Mouse (Mus musculus) kidney, adult 11 months (tissue): ENCODE data around the gene Hmg20b.

Experiments
- DNase-seq: peaks from one replicate; pipeline ENCODE4 v3.0.0; 2022

Hmg20b gene

DNA sequence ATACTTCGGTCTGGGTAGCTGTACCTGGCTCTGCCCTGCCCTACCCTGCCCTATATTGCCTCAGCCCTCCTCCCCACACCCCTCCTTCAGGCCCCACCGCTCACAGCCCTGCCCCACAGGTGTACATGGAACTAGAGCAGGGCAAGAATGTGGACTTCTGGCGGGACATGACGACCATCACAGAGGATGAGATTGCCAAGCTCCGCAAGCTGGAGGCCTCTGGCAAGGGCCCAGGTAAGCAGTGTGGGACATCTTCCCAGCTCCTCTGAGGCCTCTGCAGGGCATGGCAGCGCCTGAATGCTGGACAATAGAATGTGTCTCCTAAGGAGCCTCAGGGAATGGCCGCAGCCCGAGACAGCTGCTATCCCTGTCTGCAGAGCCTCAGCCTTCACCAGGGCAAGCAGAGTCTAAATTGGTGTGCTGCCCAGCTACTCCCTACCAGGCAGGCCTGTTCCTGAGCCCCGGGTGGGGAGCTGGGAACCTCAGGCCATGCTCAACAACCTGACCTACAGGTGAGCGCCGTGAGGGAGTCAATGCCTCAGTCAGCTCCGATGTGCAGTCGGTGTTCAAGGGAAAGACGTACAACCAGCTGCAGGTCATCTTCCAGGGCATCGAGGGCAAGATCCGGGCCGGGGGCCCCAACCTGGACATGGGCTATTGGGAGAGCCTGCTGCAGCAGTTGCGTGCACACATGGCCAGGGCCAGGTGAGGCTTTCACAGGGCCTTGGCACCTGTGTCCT is 26.3 kb downstream of the Hmg20b start:
- DNase-seq: no peak

DNA sequence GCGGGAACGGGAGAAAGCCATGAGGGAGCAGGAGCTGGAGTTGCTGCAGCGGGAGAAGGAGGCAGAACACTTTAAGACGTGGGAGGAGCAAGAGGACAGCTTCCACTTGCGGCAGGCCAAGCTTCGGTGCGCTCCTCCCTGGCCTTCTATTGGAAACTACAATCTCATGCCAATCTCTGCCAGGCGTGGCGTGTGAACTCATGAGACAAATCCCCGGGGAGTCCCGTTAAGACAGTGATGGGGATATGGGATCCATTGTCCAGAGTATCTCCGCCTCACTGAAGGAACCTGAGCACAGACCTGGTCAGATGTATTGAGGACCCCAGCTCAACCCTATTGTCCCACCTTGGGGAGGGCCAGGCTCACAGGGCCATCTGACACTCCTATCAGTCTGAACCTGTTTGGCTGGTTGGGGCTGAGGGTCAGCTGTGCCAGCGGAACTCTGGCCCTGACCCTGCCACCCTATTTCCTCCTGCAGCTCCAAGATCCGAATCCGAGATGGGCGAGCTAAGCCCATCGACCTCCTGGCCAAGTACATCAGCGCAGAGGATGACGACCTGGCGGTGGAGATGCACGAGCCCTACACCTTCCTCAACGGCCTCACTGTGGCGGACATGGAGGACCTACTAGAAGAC is 27.0 kb downstream of the Hmg20b start:
- DNase-seq: no peak

DNA sequence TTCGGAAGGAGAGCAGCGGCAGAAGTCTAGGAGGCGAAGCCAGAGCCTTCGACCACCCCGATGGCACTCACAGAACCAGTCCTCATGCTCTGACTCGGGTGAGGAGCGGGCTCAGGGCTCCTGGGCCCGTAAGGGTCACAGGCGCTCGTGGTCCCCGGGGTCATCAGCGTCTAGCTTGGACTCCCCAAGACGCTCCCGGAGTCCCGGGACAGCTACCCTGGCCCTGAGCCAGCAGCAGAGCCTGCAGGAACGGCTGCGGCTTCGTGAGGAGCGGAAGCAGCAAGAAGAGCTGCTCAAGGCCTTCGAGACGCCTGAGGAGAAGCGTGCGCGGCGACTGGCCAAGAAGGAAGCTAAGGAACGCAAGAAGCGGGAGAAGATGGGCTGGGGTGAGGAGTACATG is 27.8 kb downstream of the Hmg20b start:
- DNase-seq: no peak

DNA sequence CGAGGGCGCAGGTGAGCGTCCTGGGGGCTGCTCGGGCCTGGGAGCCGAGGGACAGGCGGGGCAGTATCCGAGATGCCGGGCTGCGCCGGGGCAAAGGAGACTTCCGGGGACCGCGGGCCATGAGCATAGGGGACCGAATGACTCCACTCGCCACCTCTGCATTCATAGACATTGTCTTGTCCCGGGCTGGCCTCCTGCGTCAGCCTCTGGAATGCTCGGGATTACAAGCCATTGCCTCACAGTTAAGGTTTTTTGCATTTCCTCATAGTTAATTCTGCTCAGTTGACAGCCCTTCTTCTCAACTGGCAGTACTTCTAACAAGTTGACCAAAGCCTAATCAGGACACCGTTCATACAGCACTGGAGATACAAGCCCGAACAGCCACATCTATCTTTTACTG is 28.8 kb downstream of the Hmg20b start:
- no peak for DNase-seq

DNA sequence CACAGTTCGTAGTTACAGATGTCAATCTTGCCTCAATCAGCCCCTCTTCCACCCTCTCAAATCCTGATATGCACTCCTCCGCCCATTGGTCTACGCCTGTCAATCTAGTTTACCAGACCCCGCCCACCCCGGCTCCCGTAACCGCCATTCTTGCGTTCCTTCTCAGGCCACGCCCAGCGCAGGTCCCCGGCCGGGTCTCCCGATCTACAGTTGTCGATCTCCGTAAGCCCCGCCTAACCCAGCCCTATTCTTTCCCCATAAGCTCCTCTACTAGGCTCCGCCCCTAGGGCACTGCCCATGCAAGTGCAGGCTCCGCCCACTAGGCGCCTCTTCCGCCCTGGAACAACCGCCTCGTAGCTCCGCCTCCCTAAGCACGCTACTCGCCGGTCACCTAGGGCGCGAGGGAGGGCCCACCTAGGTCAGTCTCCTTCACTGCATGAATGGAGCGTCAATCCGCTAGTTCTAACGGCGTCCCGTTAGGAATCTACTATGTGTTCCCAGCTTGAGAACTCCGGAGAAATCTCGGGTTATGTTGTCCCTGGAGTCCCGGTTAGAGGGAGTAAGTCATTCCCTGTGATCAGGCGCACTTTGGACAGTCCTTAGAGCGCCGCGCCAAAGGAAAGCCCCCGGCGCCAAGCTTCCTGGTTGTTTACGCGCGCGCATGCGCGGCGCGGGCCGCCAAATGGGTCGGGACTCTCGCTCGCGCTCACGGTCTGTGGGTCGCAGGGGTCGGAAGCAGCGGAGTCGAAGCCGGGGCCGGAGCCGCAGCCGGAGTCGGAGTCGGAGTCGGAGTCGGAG is 29.5 kb downstream of the Hmg20b start, which contains the start of gene Cactin:
TSS of gene Cactin (plus strand) at position 554 of the 798 bp plus-strand sequence.
- DNase-seq: peak; percentile 100

DNA sequence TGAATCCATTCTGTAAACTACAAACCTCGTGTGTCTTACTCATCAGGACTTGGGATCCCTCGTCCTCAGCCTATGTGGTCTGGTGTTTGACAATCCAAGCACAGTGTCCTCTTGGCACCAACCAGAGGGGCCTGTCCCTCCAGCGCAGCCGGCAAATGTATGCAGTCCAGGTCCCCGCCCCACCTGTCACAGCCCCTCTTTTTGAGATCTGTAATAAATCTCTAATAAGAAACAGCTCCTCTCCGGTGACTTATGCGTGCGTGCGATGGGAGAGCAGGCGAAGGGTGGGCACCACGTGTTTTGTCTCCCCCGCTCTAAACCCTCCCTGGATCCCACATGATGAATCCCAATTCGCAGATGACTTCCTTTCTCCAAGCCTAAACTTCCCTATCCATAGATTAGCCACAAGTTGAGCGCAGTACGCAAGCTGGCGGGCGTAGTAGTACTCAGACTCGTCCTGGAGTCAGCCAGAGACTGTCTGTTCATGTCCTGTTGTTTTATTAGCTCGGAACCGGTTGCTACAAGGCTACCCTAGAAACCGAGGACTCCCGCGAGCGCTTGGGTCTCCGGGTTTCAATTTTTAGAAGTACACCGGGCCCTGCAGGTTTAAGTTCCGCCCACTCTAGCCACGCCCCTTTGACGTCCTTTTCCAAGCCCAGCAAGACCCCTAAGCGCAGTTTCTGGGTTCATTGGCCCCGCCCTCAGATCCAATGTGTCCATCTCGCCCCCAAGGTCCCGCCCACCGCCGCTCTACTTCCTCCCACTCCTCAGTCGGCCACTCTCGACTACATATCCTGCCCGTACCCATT is 30.3 kb downstream of the Hmg20b start:
- peak; percentile 56 for DNase-seq

DNA sequence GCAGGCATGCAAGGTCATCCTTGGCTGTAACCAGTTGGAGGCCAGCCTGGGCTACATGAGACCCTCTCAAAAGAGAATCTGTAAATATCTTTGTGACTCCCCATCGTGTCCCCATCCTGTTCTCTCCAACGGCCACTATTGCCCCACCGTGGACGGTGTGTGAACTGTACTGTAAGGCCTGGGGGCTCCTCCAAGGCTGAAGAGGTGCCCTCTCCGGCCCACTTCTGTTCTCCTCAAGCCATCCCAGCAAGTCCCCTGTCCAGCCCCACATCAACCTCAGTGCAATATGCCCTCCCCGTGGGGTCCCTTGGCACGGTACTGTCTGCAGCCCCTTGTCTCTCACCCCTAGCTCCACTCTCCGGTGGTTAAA is 31.0 kb downstream of the Hmg20b start:
- DNase-seq: no peak

DNA sequence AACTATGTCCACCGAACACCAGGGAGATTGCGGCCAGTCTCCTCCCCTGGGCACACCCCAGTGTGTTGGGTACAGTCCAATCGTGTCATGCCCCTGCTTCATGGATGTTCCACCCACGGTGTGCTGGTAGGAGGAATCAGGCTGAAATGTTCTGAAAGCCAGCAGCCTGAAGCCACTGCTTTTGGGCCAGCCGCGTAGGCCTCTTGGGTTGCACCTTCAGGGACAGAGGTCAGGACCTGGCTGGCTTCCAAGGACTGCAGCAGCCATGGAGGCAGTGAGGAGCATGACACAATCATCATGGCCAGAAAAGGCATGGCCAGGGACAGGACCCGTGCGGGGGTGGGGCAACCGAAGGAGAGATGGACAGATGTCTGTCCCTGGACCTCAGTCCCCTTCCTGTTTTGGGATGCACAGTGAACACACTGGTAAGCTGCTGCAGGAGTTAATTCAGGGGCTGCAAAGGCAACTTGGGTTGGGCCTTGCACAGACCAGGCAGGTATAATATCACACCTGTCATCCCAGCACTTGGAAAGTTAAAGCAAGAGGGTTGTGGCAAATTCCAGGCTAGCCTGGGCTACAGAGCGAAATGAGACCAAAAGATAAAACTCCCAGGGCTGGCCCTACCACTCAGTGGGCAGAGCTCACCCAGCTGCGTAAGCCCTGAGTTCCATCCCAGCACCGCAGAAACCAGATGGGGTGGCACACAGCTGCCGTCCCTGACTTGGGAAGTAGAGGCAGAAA is 31.5 kb downstream of the Hmg20b start:
- DNase-seq: peak; percentile 49

DNA sequence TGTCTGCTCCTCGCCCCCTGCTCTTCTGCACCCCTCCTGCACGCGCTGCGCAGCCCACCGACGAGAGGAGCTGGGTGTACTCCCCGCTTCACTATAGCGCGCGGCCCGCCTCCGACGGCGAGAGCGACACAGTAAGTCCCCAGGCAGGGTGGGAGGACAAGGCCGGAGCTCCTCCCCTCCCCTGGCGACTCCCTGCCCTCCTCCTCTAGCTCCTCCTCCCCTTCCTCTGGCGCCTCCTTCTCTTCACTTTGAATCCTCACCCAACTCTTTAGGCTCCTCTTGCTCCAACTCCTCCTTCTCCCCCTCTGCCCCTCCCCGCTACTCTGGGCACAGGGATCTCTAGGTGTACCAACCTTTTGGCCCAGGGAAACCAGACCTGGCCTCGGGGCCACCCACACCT is 33.0 kb downstream of the Hmg20b start:
- DNase-seq: peak; percentile 78

DNA sequence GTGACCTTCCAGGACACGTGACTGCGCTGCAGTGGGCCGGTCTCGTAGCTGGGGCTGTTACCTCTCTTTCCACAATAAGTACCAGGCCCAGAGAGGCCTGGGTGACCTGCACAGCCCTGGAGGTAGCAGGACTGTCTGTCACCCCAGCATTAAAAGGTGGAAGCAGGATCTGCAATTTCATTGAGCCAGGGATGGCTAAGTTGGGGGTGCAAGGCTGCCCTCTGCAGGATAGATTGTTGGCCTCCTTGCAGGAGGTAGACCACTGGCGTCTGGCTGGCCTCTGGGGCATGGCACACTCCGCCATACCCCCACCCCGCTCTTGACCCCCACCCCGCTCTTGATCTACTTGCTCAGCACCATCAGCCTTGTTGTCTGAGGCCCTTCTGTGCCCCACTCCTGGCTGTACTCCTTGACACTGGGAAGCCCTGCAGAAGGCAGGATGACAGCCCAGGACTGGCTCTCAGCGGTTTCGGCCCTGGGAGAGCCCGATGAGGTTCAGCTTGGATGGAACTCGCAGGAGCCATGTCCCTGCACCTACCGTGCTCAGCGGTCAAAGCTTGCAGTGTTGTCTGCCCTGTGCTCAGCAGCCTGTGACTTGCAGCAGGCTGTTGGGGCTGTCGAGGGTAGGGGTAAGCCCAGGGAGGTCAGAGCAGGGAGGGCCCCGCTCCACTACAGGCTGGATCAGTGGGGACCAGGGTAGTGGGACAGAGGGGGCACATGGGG is 33.8 kb downstream of the Hmg20b start:
- no peak for DNase-seq

DNA sequence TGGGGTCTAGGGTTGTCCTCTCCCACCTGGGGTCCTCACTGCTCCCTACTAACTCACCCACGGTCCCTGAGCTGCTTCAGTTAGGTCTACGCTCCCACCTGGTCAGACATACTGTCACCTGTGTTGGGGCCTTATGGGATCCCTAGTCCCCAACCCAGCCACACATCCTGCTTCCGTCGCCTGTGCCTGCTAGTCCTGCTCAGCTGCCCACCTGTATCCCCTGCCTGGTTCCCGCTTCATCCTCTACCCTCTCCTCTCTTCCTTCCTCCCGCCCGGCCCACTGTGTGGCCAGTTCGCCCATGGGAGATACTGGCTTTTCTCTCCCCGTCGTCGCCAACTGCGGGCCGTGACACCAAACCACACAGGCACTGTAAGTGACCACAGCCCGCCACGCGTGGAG is 34.7 kb downstream of the Hmg20b start:
- DNase-seq: no peak

DNA sequence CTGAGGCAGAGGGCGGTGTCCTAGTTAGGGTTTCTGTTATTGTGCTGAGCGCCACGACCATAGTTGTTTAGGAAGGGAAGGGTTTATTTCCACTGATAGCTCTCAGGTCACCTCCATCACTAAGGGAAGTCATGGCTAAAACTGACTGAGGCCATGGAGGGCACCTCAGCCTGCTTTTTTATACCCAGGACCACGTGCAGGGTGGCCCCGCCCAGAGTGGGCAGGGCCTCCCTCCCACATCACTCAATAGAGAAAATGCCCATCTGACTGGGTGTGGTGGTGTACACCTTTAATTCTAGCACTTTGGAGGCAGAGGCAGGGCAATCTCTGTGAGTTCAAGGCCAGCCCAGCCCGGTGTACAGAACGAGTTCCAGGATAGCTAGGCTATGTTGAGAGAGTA is 36.1 kb downstream of the Hmg20b start:
- DNase-seq: no peak

DNA sequence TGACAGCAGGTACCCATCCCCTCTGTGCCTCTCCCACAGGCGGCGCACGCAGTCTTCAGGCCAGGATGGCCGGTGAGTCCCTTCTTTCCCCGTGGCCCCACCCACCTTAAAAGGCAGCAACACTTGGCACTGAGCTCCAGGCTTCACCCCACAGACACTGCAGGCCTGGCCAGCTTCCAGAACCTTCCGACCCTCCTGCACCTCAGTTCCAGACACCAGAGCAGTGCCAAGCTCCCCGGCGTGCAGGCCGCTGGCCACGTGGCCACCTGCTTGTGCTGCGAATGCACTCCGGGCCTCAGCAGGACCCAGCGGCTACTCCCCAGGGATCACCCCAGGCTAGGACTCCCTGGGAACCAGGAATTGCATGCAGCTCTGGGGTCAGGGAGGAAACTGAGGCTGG is 36.7 kb downstream of the Hmg20b start:
- DNase-seq: no peak

DNA sequence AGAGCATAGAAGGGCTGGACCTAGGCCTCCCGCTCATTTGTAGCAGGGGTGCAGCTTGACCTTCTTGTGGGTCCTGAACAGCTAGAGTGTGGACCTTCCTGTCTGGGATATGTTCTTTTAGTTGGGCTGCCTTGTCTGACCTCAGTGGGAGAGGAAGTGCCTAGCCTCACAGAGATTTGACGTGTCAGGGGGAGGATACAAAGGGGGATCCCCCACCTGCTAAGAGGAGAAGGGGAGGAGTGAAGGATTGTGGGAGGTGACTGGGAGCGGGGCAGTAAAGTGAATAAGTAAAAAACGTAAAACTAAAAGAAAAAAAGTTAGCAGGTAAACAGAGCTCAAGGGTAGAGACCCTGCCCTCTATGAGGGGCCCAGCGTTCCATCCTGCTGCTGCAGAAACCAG is 40.7 kb downstream of the Hmg20b start:
- DNase-seq: no peak

DNA sequence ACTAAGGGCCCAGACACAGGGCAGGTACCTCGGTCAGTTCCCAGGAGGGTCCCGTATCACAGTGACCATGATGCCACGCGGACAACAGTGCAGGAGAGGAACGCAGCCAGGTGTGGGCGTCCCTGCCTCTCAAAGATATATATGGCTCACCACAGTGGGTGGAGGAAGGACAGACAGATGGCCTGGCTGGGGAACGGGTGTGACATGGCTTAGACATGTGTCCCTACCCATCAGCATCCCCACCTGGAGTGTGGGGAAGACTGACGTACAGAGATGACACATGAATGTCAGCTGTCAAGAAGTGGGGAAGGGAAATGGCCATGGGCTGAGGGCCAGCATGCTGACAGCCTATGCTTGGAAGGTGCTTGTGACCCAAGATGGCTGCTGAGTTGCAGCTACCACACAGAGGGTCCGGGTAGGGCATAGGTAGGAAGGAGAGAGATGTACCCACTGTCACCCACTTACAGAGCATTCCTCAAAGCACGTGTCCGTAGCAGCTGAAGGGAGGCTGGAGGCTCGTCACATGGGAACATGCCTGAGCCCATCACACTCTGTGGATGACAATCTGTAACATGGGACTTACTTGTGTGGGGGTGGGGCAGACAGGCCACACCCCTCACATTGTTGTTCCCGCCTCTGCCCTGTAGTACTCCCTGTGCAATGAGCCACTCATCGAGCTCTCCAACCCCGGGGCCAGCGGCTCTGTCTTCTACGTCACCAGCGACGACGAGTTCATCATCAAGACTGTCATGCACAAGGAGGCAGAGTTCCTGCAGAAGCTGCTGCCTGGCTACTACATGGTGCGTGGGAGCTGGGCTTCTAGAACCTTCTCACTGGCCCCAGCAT is 43.2 kb downstream of the Hmg20b start:
- DNase-seq: no peak

DNA sequence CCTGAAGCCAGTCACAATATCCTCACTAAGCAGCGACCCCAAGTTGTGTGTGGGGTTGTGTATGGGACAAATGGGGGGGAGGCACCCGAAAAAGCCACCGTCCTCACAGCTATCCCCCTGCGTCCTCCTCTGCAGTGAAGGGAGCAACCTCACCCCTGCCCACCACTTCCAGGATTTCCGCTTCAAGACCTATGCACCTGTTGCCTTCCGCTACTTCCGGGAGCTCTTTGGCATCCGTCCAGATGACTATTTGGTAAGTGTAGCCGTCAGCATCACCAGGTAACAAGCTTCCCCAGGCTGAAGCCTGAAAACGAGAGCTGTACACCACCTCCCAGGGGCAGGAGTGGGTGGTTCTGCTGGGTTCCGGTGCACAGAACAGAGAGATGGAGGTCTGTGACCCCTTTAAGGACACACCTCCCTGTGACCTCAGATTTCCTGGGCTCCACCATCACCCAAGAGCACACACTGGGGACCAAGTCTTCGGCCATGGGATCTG is 44.1 kb downstream of the Hmg20b start:
- DNase-seq: no peak

DNA sequence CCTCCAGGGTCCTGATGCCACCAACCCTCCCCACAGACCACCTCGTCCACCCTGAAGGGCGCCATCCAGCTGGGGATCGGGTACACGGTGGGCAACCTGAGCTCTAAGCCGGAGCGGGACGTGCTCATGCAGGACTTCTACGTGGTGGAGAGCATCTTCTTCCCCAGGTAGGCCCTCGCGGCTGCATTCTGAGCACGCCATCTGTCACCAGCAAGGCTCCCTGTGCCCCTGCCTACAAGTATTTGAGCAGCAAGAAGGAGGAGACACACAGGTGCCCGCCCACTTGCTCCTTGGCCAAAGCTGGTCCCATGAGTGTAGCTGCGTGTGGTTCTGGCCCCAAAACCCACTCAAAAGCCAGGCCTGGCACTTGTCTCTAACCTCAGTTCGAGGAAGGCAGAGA is 44.6 kb downstream of the Hmg20b start:
- no peak for DNase-seq

DNA sequence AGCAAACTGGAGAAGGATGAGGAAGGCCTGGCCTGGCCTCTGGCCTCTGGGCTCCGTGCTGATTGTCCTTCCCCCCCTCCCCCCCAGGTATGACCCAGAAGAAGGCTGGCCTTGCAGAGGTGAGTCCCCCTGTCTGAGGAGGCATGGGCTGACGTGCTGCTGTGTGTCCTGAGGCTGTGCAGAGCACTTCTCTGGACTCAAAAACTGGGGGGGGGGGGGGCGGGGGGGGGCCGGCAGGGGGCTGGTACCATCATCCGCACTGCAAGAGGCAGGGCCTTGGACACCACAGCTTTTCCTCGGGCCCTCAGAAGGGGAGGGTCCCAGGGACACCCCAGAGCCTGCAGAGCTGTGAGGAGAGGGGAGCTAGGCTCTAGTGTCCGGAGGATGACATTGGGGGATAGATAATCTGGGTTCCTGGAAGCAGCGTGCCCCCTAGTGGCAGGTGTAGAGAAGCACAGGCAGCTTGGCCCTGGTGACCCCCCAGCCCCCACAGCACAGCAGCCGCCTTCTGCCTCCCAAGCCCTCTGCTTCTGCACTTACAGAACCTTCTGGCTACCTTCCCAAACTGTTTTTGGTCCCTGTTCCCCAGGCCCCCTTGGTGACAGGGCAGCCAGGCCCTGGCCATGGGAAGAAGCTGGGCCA is 45.6 kb downstream of the Hmg20b start:
- no peak for DNase-seq

DNA sequence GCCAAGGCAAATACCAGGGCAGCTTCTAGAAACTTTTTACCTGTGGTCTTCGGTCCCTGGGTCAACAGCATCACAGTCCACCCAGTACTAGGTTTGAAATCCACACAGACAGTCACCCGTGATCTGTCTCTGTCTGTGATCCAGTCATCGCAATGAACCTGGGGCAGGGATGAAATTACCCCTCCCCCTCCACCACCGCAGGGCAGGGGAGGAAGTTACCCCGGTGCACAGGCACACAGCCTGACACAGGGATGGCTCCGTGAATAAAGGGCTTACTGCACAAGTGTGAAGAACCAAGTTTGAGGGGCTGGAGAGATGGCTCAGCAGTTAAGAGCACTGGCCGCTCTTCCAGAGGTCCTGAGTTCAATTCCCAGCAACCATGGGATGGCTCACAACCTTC is 46.5 kb downstream of the Hmg20b start:
- DNase-seq: no peak

DNA sequence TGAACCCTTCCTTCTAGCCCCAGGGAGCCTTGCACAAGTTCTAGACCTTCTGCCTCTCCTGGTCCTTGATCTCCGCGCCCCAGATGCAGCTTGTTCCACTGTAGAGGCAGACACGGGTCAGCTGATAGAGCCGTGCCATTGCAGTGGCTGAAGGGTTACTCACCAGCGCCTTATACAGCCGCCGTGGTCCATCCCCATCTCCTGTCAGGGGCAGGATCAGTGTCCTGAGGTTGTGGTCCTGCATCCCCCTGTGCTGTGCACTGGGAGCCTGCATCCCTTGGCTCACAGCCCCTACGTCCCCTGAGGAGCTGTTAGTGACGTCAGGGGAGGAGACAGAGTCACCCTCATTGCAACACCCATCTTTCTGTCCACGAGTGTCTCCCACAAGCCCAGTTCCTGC is 47.0 kb downstream of the Hmg20b start:
- DNase-seq: no peak
